Mouse (Mus musculus) ES-CJ7 (cell line): ENCODE measurements around the gene Dck.

Experiments
- DNase-seq: peaks from one replicate; pipeline ENCODE4 v3.0.0; 2011; ENCODE audit warnings: low read depth, low spot score

The Dck gene

GRCm38 (mm10) chr5:88791256-88792245 lies 26.8 kb downstream of the Dck start:
- peak; percentile 60 for DNase-seq

GRCm38 (mm10) chr5:88793676-88794075 lies 28.9 kb downstream of the Dck start:
- DNase-seq = no peak

- no peak for DNase-seq
These were observed 31.3 kb downstream of the Dck start for GRCm38 (mm10) chr5:88795910-88796584.

GRCm38 (mm10) chr5:88796588-88796987 lies 31.8 kb downstream of the Dck start:
- DNase-seq = no peak

- DNase-seq = no peak
These were observed 32.3 kb downstream of the Dck start for GRCm38 (mm10) chr5:88797121-88797520.

GRCm38 (mm10) chr5:88805616-88806015 lies 40.8 kb downstream of the Dck start:
- DNase-seq = no peak

- DNase-seq = no peak
These were observed 41.5 kb downstream of the Dck start for GRCm38 (mm10) chr5:88806278-88806677.

GRCm38 (mm10) chr5:88807342-88807741 lies 42.5 kb downstream of the Dck start:
- DNase-seq = no peak

- no peak for DNase-seq
These were observed 48.4 kb downstream of the Dck start for GRCm38 (mm10) chr5:88813188-88813587.

GRCm38 (mm10) chr5:88814552-88814951 lies 49.8 kb downstream of the Dck start:
- no peak for DNase-seq

GRCm38 (mm10) chr5:88821542-88821941 lies 56.7 kb downstream of the Dck start:
- DNase-seq = no peak

- no peak for DNase-seq
These were observed 60.0 kb downstream of the Dck start for GRCm38 (mm10) chr5:88824838-88825237.

GRCm38 (mm10) chr5:88829835-88830571 lies 65.2 kb downstream of the Dck start:
- DNase-seq = no peak

GRCm38 (mm10) chr5:88830880-88831279 lies 66.1 kb downstream of the Dck start:
- DNase-seq = no peak

- no peak for DNase-seq
These were observed 67.1 kb downstream of the Dck start for GRCm38 (mm10) chr5:88831935-88832334.
